Mouse (Mus musculus) layer of hippocampus, adult 11-12 months (tissue): Measurements from ENCODE around the gene Nup188.
A peak's percentile ranks its signal among the peaks of the same experiment; 100 is the strongest.

Experiments
- DNase-seq: peaks from one replicate; pipeline ENCODE4 v3.0.0; 2022; ENCODE audit warnings: low spot score

Gene Nup188

GRCm38 (mm10) chr2:30386913-30387312 is 100.7 kb downstream of the Nup188 start:
- no peak for DNase-seq

GRCm38 (mm10) chr2:30389000-30389399 is 102.8 kb downstream of the Nup188 start:
- DNase-seq, result no peak

GRCm38 (mm10) chr2:30392114-30392576 is 105.9 kb downstream of the Nup188 start, which contains the start of gene Dolpp1:
TSS of gene Dolpp1 (plus strand) at chr2:30392254.
- peak; percentile 99 for DNase-seq

- DNase-seq, result peak; percentile 68
These were observed 106.6 kb downstream of the Nup188 start for GRCm38 (mm10) chr2:30392577-30393369.

- DNase-seq, result no peak
These were observed 107.1 kb downstream of the Nup188 start for GRCm38 (mm10) chr2:30393370-30393656.
